Mouse (Mus musculus): Measurements from ENCODE around the gene Nfib.

The Nfib gene

GRCm38 (mm10) chr4:82690267-82690666 is 15.3 kb downstream of the Nfib start:
- in situ Hi-C loops (cut with MboI, MseI): no loop called here

GRCm38 (mm10) chr4:82686037-82686436 is 19.5 kb downstream of the Nfib start:
- in situ Hi-C loops (cut with MboI, MseI): no loop called here

- in situ Hi-C loops (cut with MboI, MseI): loop anchor here (5.0 kb wide), 1 partner anchor 67 kb away; no protein-coding TSS in a partner anchor
These were observed 21.3 kb downstream of the Nfib start for GRCm38 (mm10) chr4:82684088-82684715.

GRCm38 (mm10) chr4:82683583-82683982 is 22.0 kb downstream of the Nfib start:
- in situ Hi-C loops (cut with MboI, MseI): loop anchor here (5.0 kb wide), 1 partner anchor 66 kb away; no protein-coding TSS in a partner anchor

GRCm38 (mm10) chr4:82676104-82676503 is 29.4 kb downstream of the Nfib start:
- in situ Hi-C loops (cut with MboI, MseI): no loop called here

- in situ Hi-C loops (cut with MboI, MseI): no loop called here
These were observed 38.2 kb downstream of the Nfib start for GRCm38 (mm10) chr4:82667271-82667872.

- in situ Hi-C loops (cut with MboI, MseI): no loop called here
These were observed 41.1 kb downstream of the Nfib start for GRCm38 (mm10) chr4:82664436-82664835.

- in situ Hi-C loops (cut with MboI, MseI): no loop called here
These were observed 41.7 kb downstream of the Nfib start for GRCm38 (mm10) chr4:82663749-82664381.

GRCm38 (mm10) chr4:82662626-82663025 is 42.9 kb downstream of the Nfib start:
- in situ Hi-C loops (cut with MboI, MseI): no loop called here

- in situ Hi-C loops (cut with MboI, MseI): no loop called here
These were observed 43.3 kb downstream of the Nfib start for GRCm38 (mm10) chr4:82662222-82662621.

GRCm38 (mm10) chr4:82661215-82661614 is 44.3 kb downstream of the Nfib start:
- in situ Hi-C loops (cut with MboI, MseI): no loop called here

GRCm38 (mm10) chr4:82645679-82646078 is 59.9 kb downstream of the Nfib start:
- in situ Hi-C loops (cut with MboI, MseI): no loop called here

GRCm38 (mm10) chr4:82644797-82645196 is 60.8 kb downstream of the Nfib start:
- in situ Hi-C loops (cut with MboI, MseI): no loop called here

- in situ Hi-C loops (cut with MboI, MseI): no loop called here
These were observed 61.8 kb downstream of the Nfib start for GRCm38 (mm10) chr4:82643734-82644085.

GRCm38 (mm10) chr4:82643022-82643733 is 62.4 kb downstream of the Nfib start:
- in situ Hi-C loops (cut with MboI, MseI): no loop called here

GRCm38 (mm10) chr4:82641066-82641680 is 64.4 kb downstream of the Nfib start:
- in situ Hi-C loops (cut with MboI, MseI): no loop called here

GRCm38 (mm10) chr4:82638251-82638650 is 67.3 kb downstream of the Nfib start:
- in situ Hi-C loops (cut with MboI, MseI): loop anchor here (5.0 kb wide), 1 partner anchor 304 kb away; no protein-coding TSS in a partner anchor

- in situ Hi-C loops (cut with MboI, MseI): loop anchor here (5.0 kb wide), 1 partner anchor 305 kb away; no protein-coding TSS in a partner anchor
These were observed 67.9 kb downstream of the Nfib start for GRCm38 (mm10) chr4:82637633-82638032.

GRCm38 (mm10) chr4:82636658-82637057 is 68.9 kb downstream of the Nfib start:
- in situ Hi-C loops (cut with MboI, MseI): loop anchor here (5.0 kb wide), 1 partner anchor 306 kb away; no protein-coding TSS in a partner anchor

GRCm38 (mm10) chr4:82635881-82636280 is 69.7 kb downstream of the Nfib start:
- in situ Hi-C loops (cut with MboI, MseI): loop anchor here (5.0 kb wide), 1 partner anchor 306 kb away; no protein-coding TSS in a partner anchor

GRCm38 (mm10) chr4:82635118-82635517 is 70.4 kb downstream of the Nfib start:
- in situ Hi-C loops (cut with MboI, MseI): loop anchor here (5.0 kb wide), 1 partner anchor 307 kb away; no protein-coding TSS in a partner anchor

GRCm38 (mm10) chr4:82634365-82634764 is 71.2 kb downstream of the Nfib start:
- in situ Hi-C loops (cut with MboI, MseI): no loop called here
